Mouse (Mus musculus) intestine, embryonic 14.5 days (tissue): ENCODE measurements around the gene Tubg2. TPM values are rescaled to one million over a fixed set of nuclear protein-coding genes. Genes with fewer than 3 reads are reported as not detected.

Source experiments
- ATAC-seq: fragments of 200-750 bp; cut with Nextera tagmentation; replicated peaks from 2 replicates; pipeline ENCODE4 v1.8.0; 2017; ENCODE audit warnings: low read depth, moderate number of reproducible peaks, moderate TSS enrichment, moderate library complexity; ENCODE audit not compliant: low FRiP score, low TSS enrichment
- DNase-seq: peaks from one replicate; pipeline ENCODE4 v3.0.0-alpha.2; 2018; ENCODE audit warnings: low spot score
- H3K27ac ChIP-seq: fragments of 300-500 bp; sonication (generic); 2 replicates; pipeline ENCODE4 v1.5.1; 2014; ENCODE audit warnings: low read depth, mild to moderate bottlenecking, control low read depth
- H3K27me3 ChIP-seq: fragments of 300-500 bp; sonication (generic); replicated peaks from 2 replicates; pipeline ENCODE4 v1.6.1; 2014; ENCODE audit warnings: low read length, control low read depth; ENCODE audit not compliant: control insufficient read depth, insufficient read depth
- H3K36me3 ChIP-seq: fragments of 300-500 bp; sonication (generic); 2 replicates; pipeline ENCODE4 v1.6.1; 2014; ENCODE audit warnings: low read length, control low read depth; ENCODE audit not compliant: control insufficient read depth, insufficient read depth
- H3K4me1 ChIP-seq: fragments of 300-500 bp; sonication (generic); replicated peaks from 2 replicates; pipeline ENCODE4 v1.6.1; 2014; ENCODE audit warnings: low read length, control low read depth, mixed read lengths; ENCODE audit not compliant: control insufficient read depth, insufficient read depth
- H3K4me2 ChIP-seq: fragments of 300-500 bp; sonication (generic); 2 replicates; pipeline ENCODE4 v1.6.1; 2014; ENCODE audit warnings: low read length
- H3K4me3 ChIP-seq: fragments of 300-500 bp; sonication (generic); 2 replicates; pipeline ENCODE4 v1.5.1; 2014; ENCODE audit warnings: low read depth, low read length, control low read depth, mixed read lengths
- H3K9ac ChIP-seq: fragments of 300-500 bp; sonication (generic); 2 replicates; pipeline ENCODE4 v1.6.1; 2014; ENCODE audit warnings: mild to moderate bottlenecking, low read length
- H3K9me3 ChIP-seq: fragments of 300-500 bp; sonication (generic); 2 replicates; pipeline ENCODE4 v1.6.1; 2016; ENCODE audit warnings: low read length, control low read depth; ENCODE audit not compliant: control insufficient read depth
- WGBS: fragments of 180-500 bp; shearing (Covaris S2); extraction: QIAGEN DNeasy Blood & Tissue Kit; methylation state at CpG from one replicate; pipeline ENCODE4 v1.1.7; 2014; 5-methylcytosine and 5-hydroxymethylcytosine counted together
- polyA plus RNA-seq: library from polyadenylated mRNA; unstranded; fragments of >200 nt; fragmentation: Nextera tagmentation; extraction: Ambion mirVana; gene quantifications from 2 replicates; pipeline ENCODE4 v1.2.1, GENCODE M21; 2014

The Tubg2 gene
- polyA plus RNA-seq: 5.8 and 7.4 TPM in 2 replicates

DNA sequence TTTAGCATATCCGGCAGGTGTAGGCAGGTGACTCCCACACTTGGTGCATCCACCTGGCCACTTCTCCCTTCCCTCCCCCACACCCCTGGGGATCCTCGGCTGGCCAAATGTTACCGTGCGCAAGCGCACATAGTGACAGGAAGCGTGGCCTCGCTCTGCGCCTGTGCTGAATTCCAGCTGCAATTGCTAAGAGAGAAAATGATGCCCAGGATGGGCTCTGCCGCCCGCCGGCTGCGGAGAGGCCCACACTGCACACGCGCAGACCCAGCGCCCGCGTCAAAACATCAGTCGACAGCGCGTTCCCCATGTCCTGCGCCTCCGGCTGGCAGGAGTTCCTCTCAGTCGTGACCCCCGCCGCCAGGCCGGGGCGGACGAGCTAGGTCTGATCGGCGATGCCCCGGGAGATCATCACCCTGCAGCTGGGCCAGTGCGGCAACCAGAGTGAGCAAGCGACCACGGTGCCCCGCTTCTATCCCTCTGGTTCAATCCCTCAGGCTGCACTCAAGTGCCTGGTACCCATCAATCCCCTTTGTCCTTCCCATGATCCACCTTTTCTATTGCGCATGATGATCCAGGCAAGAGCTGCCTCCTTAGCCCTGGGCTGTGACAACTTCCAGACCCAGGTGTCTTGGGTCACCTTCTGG lies at the start of gene Tubg2:
Gene Tubg2, plus strand, starts transcription at position 180 of the 644 bp plus-strand sequence.
- Histone ChIP-seq H3K27ac (peak within 1 kb of the TSS; percentile 66), H3K4me1 (peaks cover 5% of the 10 kb centered on the region; the same call in 1 of the 2 replicates), H3K9ac (peak within 1 kb of the TSS; percentile 47), H3K9me3 (no peaks in the 10 kb centered on the region), H3K36me3 (no peaks in the 10 kb centered on the region), H3K4me2 (peak within 1 kb of the TSS; percentile 73), H3K27me3 (no peaks in the 10 kb centered on the region), H3K4me3 (peak within 1 kb of the TSS; percentile 28)
- WGBS: 2% methylated on average over 36 of the region's 36 CpGs
- ATAC-seq (peak; percentile 61), DNase-seq (peak; percentile 75)

DNA sequence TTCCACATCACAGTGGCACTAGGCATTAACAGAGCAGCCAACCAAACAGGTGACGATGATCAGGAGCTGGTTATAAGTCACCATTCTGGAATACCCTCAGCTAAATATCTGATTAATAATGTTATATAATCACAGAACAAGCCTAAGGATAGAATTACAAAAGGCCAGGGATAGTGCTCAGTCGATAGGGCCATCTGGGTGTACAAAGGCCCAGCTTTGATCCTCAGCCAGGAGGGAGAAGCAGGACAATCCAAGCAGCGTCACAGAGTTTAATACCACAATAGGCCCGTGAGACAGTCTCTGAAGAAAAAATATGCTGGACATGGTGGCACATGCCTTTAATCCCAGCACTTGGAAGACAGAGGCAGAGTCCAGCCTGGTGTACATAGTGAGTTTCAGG lies 46.4 kb upstream of the Tubg2 start:
- H3K4me1 ChIP-seq: no peaks in the 10 kb centered on the region
- WGBS: 82% methylated on average over 4 of the region's 4 CpGs

GRCm38 (mm10) chr11:101110708-101111107 lies 45.0 kb upstream of the Tubg2 start:
- ATAC-seq (no peak), DNase-seq (no peak)
- 50% methylated on average over 5 of the region's 5 CpGs for WGBS
- H3K36me3 ChIP-seq: 0 out of 2 replicates have a peak, but pooled peaks cover 3% of the 10 kb centered on the region
- H3K9me3 ChIP-seq: no peaks in the 10 kb centered on the region
- H3K4me1 ChIP-seq: no peaks in the 10 kb centered on the region
- no peak overlapping the region for H3K4me3 ChIP-seq
- no peak overlapping the region for H3K4me2 ChIP-seq
- H3K27ac ChIP-seq: no peak overlapping the region
- no peaks in the 10 kb centered on the region for H3K27me3 ChIP-seq
- H3K9ac ChIP-seq: no peak overlapping the region

More for the DNA sequence above, 46.4 kb upstream of the Tubg2 start:
- Histone ChIP-seq H3K9me3 (no peaks in the 10 kb centered on the region), H3K27me3 (no peaks in the 10 kb centered on the region), H3K4me3 (no peak overlapping the region), H3K36me3 (peaks cover 15% of the 10 kb centered on the region), H3K9ac (no peak overlapping the region), H3K4me2 (no peak overlapping the region), H3K27ac (no peak overlapping the region)
- ATAC-seq: no peak
- DNase-seq: no peak

- H3K4me2 ChIP-seq: no peak overlapping the region
- no peak overlapping the region for H3K4me3 ChIP-seq
- no peak overlapping the region for H3K27ac ChIP-seq
- H3K27me3 ChIP-seq: no peaks in the 10 kb centered on the region
- ATAC-seq (no peak), DNase-seq (no peak)
- WGBS: 86% methylated on average over 4 of the region's 4 CpGs
- no peaks in the 10 kb centered on the region for H3K9me3 ChIP-seq
- H3K36me3 ChIP-seq: 0 out of 2 replicates have a peak, but pooled peaks cover 3% of the 10 kb centered on the region
- H3K9ac ChIP-seq: no peak overlapping the region
- H3K4me1 ChIP-seq: no peaks in the 10 kb centered on the region
Observed at GRCm38 (mm10) chr11:101111178-101111577, 44.5 kb upstream of the Tubg2 start.

DNA sequence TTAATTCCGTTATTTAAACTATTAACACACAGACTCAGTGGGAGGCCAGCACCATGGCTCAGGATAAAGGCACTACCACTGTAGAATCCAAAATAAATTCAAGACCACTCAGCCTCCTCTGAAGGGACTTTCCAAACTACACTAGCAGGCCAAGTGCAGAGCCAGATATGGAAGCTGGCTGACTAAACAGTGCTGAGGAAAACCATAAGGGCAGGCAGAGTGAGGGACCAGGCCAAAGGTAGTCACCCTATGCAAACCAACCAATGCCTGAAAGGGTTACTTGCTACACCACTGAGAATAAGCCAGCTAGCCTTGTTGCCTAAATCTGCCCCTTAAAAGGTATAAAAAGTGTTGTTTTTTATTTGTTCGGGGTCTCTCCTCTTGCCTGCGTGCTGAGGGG lies 43.5 kb upstream of the Tubg2 start:
- Histone ChIP-seq H3K4me3 (no peak overlapping the region), H3K9ac (no peak overlapping the region), H3K4me2 (no peak overlapping the region), H3K27ac (no peak overlapping the region), H3K36me3 (peaks cover 10% of the 10 kb centered on the region; the same call in 1 of the 2 replicates), H3K4me1 (no peaks in the 10 kb centered on the region), H3K9me3 (no peaks in the 10 kb centered on the region), H3K27me3 (no peaks in the 10 kb centered on the region)
- DNase-seq (no peak), ATAC-seq (no peak)
- 94% methylated on average over 3 of the region's 3 CpGs for WGBS

DNA sequence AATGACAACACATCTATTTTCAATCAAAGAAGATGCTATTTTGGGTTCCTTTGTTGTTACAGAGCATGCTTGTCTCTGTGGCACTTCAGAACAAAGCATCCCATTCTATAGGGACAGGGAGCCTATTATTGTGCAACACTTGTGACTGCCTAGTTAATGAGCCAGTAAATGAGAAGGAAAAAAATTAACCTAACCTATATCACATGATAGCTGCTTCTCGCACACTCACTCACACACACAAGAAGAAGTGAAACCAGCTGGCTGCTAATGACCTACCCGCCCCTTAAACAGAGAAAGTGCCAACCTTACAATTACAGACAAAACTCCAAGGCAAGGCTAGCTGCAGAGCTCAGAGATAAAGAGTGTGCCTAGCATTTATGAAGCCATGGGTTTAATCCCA lies 40.1 kb upstream of the Tubg2 start:
- DNase-seq: no peak
- Histone ChIP-seq H3K27ac (no peak overlapping the region), H3K4me1 (peaks cover 13% of the 10 kb centered on the region), H3K4me3 (no peak overlapping the region), H3K9me3 (no peaks in the 10 kb centered on the region), H3K36me3 (peaks cover 7% of the 10 kb centered on the region; the same call in 1 of the 2 replicates), H3K4me2 (no peak overlapping the region), H3K27me3 (no peaks in the 10 kb centered on the region), H3K9ac (no peak overlapping the region)
- no peak for ATAC-seq
- 82% methylated on average over 2 of the region's 2 CpGs for WGBS

DNA sequence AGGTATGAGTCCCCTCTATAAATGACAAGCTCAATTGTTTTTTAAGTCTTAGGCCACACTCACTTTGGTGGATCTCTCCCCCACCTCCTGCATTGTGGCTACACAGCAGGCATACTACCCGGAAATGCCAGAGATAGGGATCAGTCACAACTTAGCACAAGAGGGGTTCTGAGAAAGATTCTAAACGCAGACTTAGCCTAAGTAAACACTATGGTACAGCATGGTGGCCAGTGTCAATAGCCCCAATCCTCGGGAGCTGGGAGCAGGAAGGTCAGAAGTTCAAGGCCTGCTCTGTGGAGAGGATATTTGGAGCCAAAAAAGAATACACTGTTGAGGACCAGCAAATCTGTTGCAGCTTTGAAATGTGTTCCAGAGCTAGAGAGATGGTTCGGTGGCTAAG lies 37.6 kb upstream of the Tubg2 start:
- Histone ChIP-seq H3K27ac (no peak overlapping the region), H3K9me3 (no peaks in the 10 kb centered on the region), H3K4me1 (peaks cover 20% of the 10 kb centered on the region), H3K27me3 (no peaks in the 10 kb centered on the region), H3K9ac (peak overlapping the region; percentile 73; the same call in 1 of the 2 replicates), H3K4me2 (peak overlapping the region; percentile 94), H3K4me3 (peak overlapping the region; percentile 95), H3K36me3 (peaks cover 16% of the 10 kb centered on the region)
- DNase-seq (no peak), ATAC-seq (no peak)
- WGBS: 26% methylated on average over 4 of the region's 4 CpGs

DNA sequence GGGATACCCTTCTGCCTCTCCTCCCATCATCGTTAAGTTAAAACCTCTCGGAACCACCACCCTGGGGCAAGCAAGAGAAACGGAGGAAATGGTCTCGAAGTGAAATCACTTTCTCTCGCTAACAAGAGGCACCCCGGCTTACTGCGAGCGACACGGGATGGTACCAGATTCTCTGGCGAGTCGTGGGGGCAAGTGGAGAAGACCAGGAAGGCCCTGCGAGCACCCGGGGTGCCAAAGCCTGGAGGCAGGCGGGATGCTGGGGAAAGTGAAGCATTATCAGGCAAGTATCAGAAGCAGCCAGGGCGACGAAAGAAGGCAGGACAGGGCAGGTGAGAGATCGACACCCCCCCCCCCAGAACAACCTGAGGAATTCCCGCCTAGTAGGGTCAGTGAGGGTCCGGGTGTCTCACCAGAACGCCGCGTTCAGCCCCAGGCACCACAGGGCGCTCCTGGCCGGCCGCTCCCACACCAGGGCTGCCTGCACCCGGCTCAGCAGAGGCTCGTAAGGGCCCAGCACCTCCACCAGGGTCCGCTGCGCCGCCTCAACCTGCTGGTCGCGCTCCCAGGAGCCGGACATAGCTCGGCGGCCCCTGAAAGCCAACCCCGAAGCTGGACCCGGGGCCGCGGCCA lies 36.5 kb upstream of the Tubg2 start:
- ATAC-seq (peak; percentile 79), DNase-seq (peak; percentile 60)

More for the DNA sequence above, 36.5 kb upstream of the Tubg2 start:
- H3K4me2 ChIP-seq: peak overlapping the region; percentile 94
- no peaks in the 10 kb centered on the region for H3K9me3 ChIP-seq
- peak overlapping the region; percentile 95 for H3K4me3 ChIP-seq
- peak overlapping the region; percentile 24 for H3K27ac ChIP-seq
- peaks cover 20% of the 10 kb centered on the region for H3K4me1 ChIP-seq
- H3K9ac ChIP-seq: peak overlapping the region; percentile 73
- H3K36me3 ChIP-seq: peaks cover 26% of the 10 kb centered on the region
- WGBS: 1% methylated on average over 39 of the region's 39 CpGs
- H3K27me3 ChIP-seq: no peaks in the 10 kb centered on the region
